Mouse (Mus musculus): ENCODE measurements around the gene Nfe2l2. TPM values are rescaled to one million over a fixed set of nuclear protein-coding genes. Genes with fewer than 3 reads are reported as not detected.

The Nfe2l2 gene
- polyA plus RNA-seq, 1 experiment: 34.2 TPM

GRCm38 (mm10) chr2:75626597-75627440, 77.6 kb downstream of the Nfe2l2 start:
- no peak for TF ChIP-seq GATA1 (IDR thresholded peaks at IDR 0.05; ENCODE audit: borderline replicate concordance, low read length)
- TF ChIP-seq FLI1 (IDR thresholded peaks at IDR 0.05; ENCODE audit: low read length): no peak
- Histone ChIP-seq H3K9me3 (no peaks in the 10 kb centered on the region), H3K36me3 (replicated peaks; ENCODE audit: low read length) (no peaks in the 10 kb centered on the region), H3K4me3 (replicated peaks) (no peak overlapping the region), H3K4me1 (peaks cover 27% of the 10 kb centered on the region), H3K27me3 (replicated peaks) (peaks cover 2% of the 10 kb centered on the region)

Other genes starting within 250 kb of the Nfe2l2 start
- 28.2 and 136 TPM in 2 replicates for gene Hnrnpa3, start 45.4 kb downstream of the Nfe2l2 start, polyA plus RNA-seq (2012; ENCODE audit: insufficient read depth, low replicate concordance)
- 2.9 TPM in 1 of 2 replicates, not detected in the other for gene Agps, start 127.5 kb upstream of the Nfe2l2 start, polyA plus RNA-seq (2012; ENCODE audit: insufficient read depth, low replicate concordance)
- gene Ttc30b, start 233.9 kb upstream of the Nfe2l2 start, polyA plus RNA-seq (2012; ENCODE audit: insufficient read depth, low replicate concordance): 0.68 TPM in 2 replicates